Mouse (Mus musculus) hematopoietic stem cell, adult 5-6 weeks (primary cell): ENCODE data around the gene Gm45521. TPM values are rescaled to one million over a fixed set of nuclear protein-coding genes. Genes with fewer than 3 reads are reported as not detected.

Source experiments
- ATAC-seq, 2 experiments: fragments of 125-278 bp in 1 of 2; replicated peaks in 1 of 2; 2 replicates each; pipeline ENCODE4 v1.8.0; 2016 to 2017; ENCODE audit warnings: inconsistent platforms in 2 of 2, mild to moderate bottlenecking in 2 of 2, moderate number of reproducible peaks in 2 of 2, low read depth in 1 of 2, moderate TSS enrichment in 1 of 2; ENCODE audit not compliant: low FRiP score in 2 of 2, poor library complexity in 2 of 2, severe bottlenecking in 2 of 2, insufficient read depth in 1 of 2, low TSS enrichment in 1 of 2
- total RNA-seq: library from RNA; stranded (forward); fragments of 172-1452, 232-1000 nt; gene quantifications from 2 replicates; pipeline ENCODE4 v1.2.3, GENCODE M21; 2017

The Gm45521 gene
- total RNA-seq, 1 experiment from 2014 or later: not detected

- no peak for ATAC-seq
Measured at GRCm38 (mm10) chr14:8007486-8007885, 50.4 kb downstream of the Gm45521 start.

GRCm38 (mm10) chr14:8007923-8008322 is 50.8 kb downstream of the Gm45521 start:
- no peak for ATAC-seq

Other genes starting within 250 kb of the Gm45521 start
- not detected in 2 replicates for gene Gm26661, start 165.7 kb upstream of the Gm45521 start, total RNA-seq
- 15.1 and 16.1 TPM in 2 replicates for gene Flnb, start 139.3 kb upstream of the Gm45521 start, total RNA-seq
- 0.13 TPM in 1 of 2 replicates, not detected in the other for gene Dnase1l3, start 37.3 kb downstream of the Gm45521 start, total RNA-seq
- gene Abhd6, start 45.6 kb downstream of the Gm45521 start, total RNA-seq: 5.1 and 6.6 TPM in 2 replicates
- gene Rpp14, start 123.1 kb downstream of the Gm45521 start, total RNA-seq: 45.2 and 83.2 TPM in 2 replicates
- gene Pxk, start 140.9 kb downstream of the Gm45521 start, total RNA-seq: 15.1 and 21.4 TPM in 2 replicates
- gene Pdhb, start 215.7 kb downstream of the Gm45521 start, total RNA-seq: 138 and 166 TPM in 2 replicates